Mouse (Mus musculus) layer of hippocampus, postnatal 10 days (tissue): Measurements from ENCODE around the gene Acad11. TPM values are rescaled to one million over a fixed set of nuclear protein-coding genes. Genes with fewer than 3 reads are reported as not detected.
A peak's percentile ranks its signal among the peaks of the same experiment; 100 is the strongest.

Source experiments
- DNase-seq, 2 experiments: peaks; one replicate each; pipeline ENCODE4 v3.0.0; 2021; ENCODE audit warnings: low spot score in 2 of 2
- long read RNA-seq: library from polyadenylated mRNA; stranded (forward); transcript quantifications from one replicate; pipeline ENCODE4 v2.0.0, GENCODE M21; 2023
- total RNA-seq, 2 experiments: library from RNA; stranded (reverse); gene quantifications; 2 replicates each; pipeline ENCODE4 v1.2.3; 2021

The Acad11 gene
- total RNA-seq, result 10 to 100 TPM; 15.8 to 20.9 TPM
- long read RNA-seq, transcript Acad11-201 (20 exons, 3,444 nt), result major isoform, 8 of 11 reads
- long read RNA-seq, partial matches to known transcripts, result 0 of 11 reads
- long read RNA-seq, other reads (novel, unspliced or antisense), result 2 of 11 reads

GRCm38 (mm10) chr9:104063244-104063961 lies at the start of gene Acad11:
TSS of gene Acad11 (plus strand) at chr9:104063377.
- peak; percentile 90 for DNase-seq

- no peak for DNase-seq
These were observed 48.7 kb upstream of the Acad11 start for GRCm38 (mm10) chr9:104014526-104014925.

- DNase-seq, result no peak
These were observed 42.2 kb upstream of the Acad11 start for GRCm38 (mm10) chr9:104021026-104021425.

- DNase-seq, result no peak
These were observed 36.0 kb upstream of the Acad11 start for GRCm38 (mm10) chr9:104027186-104027585.

GRCm38 (mm10) chr9:104029861-104030260 lies 33.3 kb upstream of the Acad11 start:
- no peak for DNase-seq

- DNase-seq, result no peak
These were observed 28.9 kb upstream of the Acad11 start for GRCm38 (mm10) chr9:104034231-104034630.

GRCm38 (mm10) chr9:104034718-104035117 lies 28.5 kb upstream of the Acad11 start:
- no peak for DNase-seq

GRCm38 (mm10) chr9:104035261-104036015 lies 27.7 kb upstream of the Acad11 start:
- DNase-seq, result peak; percentile 78 to 81

GRCm38 (mm10) chr9:104038266-104038665 lies 24.9 kb upstream of the Acad11 start:
- DNase-seq, result no peak

GRCm38 (mm10) chr9:104039031-104039695 lies 24.0 kb upstream of the Acad11 start:
- no peak for DNase-seq

- no peak for DNase-seq
These were observed 23.4 kb upstream of the Acad11 start for GRCm38 (mm10) chr9:104039742-104040141.

GRCm38 (mm10) chr9:104040362-104040761 lies 22.8 kb upstream of the Acad11 start, which contains the start of gene Gm28305:
TSS of gene Gm28305 (plus strand) at chr9:104040662.
- DNase-seq, result no peak

- DNase-seq, result no peak
These were observed 19.5 kb upstream of the Acad11 start for GRCm38 (mm10) chr9:104043676-104044075.

- DNase-seq, result no peak
These were observed 12.1 kb upstream of the Acad11 start for GRCm38 (mm10) chr9:104051028-104051427.

GRCm38 (mm10) chr9:104062430-104063243 lies 540 bp upstream of the Acad11 start, which contains the start of gene Uba5:
TSS of gene Uba5 (minus strand) at chr9:104063134.
- no peak for DNase-seq

- DNase-seq, result no peak
These were observed 1.4 kb downstream of the Acad11 start for GRCm38 (mm10) chr9:104064571-104064970.

GRCm38 (mm10) chr9:104070241-104070640 lies 7.1 kb downstream of the Acad11 start:
- DNase-seq, result no peak

- no peak for DNase-seq
These were observed 7.9 kb downstream of the Acad11 start for GRCm38 (mm10) chr9:104070863-104071604.

- no peak for DNase-seq
These were observed 12.6 kb downstream of the Acad11 start for GRCm38 (mm10) chr9:104075808-104076207.

GRCm38 (mm10) chr9:104078780-104079179 lies 15.6 kb downstream of the Acad11 start:
- DNase-seq, result no peak
